Mouse (Mus musculus) kidney, adult 2 months (tissue): ENCODE measurements around the gene Kcna2. TPM values are rescaled to one million over a fixed set of nuclear protein-coding genes. Genes with fewer than 3 reads are reported as not detected.

Source experiments
- DNase-seq: peaks from one replicate; pipeline ENCODE4 v3.0.0; 2021
- H3K27ac ChIP-seq: fragments of 200-500 bp; 2 replicates; pipeline ENCODE4 v1.5.1; 2012; ENCODE audit warnings: low read depth, low read length, control low read depth, inconsistent platforms; ENCODE audit not compliant: insufficient read depth
- H3K27me3 ChIP-seq: fragments of 200-500 bp; replicated peaks from 2 replicates; pipeline ENCODE4 v1.6.1; 2012; ENCODE audit warnings: mild to moderate bottlenecking, moderate library complexity, low read length, inconsistent platforms; ENCODE audit not compliant: control insufficient read depth, insufficient read depth
- H3K36me3 ChIP-seq: fragments of 200-500 bp; 2 replicates; pipeline ENCODE4 v1.6.1; 2012; ENCODE audit warnings: mild to moderate bottlenecking, moderate library complexity, low read length, inconsistent platforms; ENCODE audit not compliant: control insufficient read depth, insufficient read depth
- H3K4me1 ChIP-seq: fragments of 200-500 bp; 2 replicates; pipeline ENCODE4 v1.6.1; 2011; ENCODE audit warnings: low read length; ENCODE audit not compliant: control insufficient read depth, insufficient read depth
- H3K4me3 ChIP-seq: fragments of 200-500 bp; 2 replicates; pipeline ENCODE4 v1.5.1; 2011; ENCODE audit warnings: mild to moderate bottlenecking, low read depth, low read length, control low read depth; ENCODE audit not compliant: insufficient read depth
- CTCF ChIP-seq: fragments of 200-500 bp; conservative IDR thresholded peaks from 2 replicates; pipeline ENCODE4 v1.5.1; 2011; ENCODE audit warnings: low read depth, mild to moderate bottlenecking, control low read depth, low read length, moderate library complexity, mixed read lengths; ENCODE audit not compliant: insufficient read depth, insufficient read length
- POLR2A ChIP-seq: fragments of 200-500 bp; IDR thresholded peaks from one replicate; pipeline ENCODE4 v1.6.1; 2011; ENCODE audit warnings: low read depth, low read length, control low read depth
- WGBS: fragments of 180-500 bp; shearing (Covaris S2); methylation state at CpG from one replicate; pipeline ENCODE4 v1.1.7; 2018; 5-methylcytosine and 5-hydroxymethylcytosine counted together
- polyA plus RNA-seq: library from polyadenylated mRNA; depleted of rRNA; stranded (reverse); fragments of >200 nt; gene quantifications from 2 replicates; pipeline ENCODE4 v1.2.3, GENCODE M21; 2012; rRNA removed

The Kcna2 gene
- polyA plus RNA-seq, 1 experiment = 0.34 TPM

GRCm38 (mm10) chr3:107150469-107150868, 49.5 kb downstream of the Kcna2 start:
- H3K27me3 ChIP-seq = no peaks in the 10 kb centered on the region
- TF ChIP-seq POLR2A (no peak), CTCF (no peak)
- no peak overlapping the region for H3K4me3 ChIP-seq
- H3K36me3 ChIP-seq = no peaks in the 10 kb centered on the region
- no peak overlapping the region for H3K27ac ChIP-seq
- no peak for DNase-seq
- H3K4me1 ChIP-seq = no peaks in the 10 kb centered on the region
- 55% methylated on average over 3 of the region's 3 CpGs for WGBS

DNA sequence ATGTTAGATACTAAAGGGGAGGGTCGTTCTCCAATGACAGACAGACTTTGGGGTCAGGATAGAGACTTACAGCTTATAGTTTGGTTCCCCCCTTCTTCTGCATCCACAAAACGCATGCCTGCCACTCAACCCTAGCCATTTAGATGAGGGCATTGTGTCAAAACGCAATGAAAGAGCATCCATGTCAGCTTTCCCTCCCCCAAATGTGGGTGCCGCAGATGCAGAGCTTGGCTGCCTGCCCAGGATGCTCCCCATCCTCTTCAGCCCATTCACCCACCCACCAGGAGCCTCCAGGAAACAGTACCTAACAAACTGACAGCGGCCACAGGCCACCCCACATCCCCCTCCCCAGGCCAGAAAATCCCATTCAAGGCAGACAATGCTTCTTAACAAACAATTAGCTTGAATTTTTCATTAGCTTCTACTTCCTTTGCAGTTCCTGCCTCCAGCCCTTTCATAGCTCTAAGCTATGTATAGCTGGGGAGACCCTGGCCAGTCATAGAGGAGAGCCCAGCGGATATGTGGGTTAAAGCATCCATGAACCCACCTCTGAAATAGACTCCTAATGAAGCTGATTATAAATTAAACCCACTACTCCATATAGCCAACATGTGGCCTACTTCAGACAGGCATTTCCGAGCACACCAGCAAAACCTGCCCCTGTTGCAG, 50.1 kb downstream of the Kcna2 start:
- Histone ChIP-seq H3K27me3 (no peaks in the 10 kb centered on the region), H3K27ac (no peak overlapping the region), H3K4me1 (no peaks in the 10 kb centered on the region), H3K4me3 (no peak overlapping the region), H3K36me3 (no peaks in the 10 kb centered on the region)
- TF ChIP-seq POLR2A (no peak), CTCF (no peak)
- WGBS = 67% methylated on average over 7 of the region's 7 CpGs
- DNase-seq = no peak

- Histone ChIP-seq H3K27ac (no peak overlapping the region), H3K27me3 (no peaks in the 10 kb centered on the region), H3K36me3 (no peaks in the 10 kb centered on the region), H3K4me1 (no peaks in the 10 kb centered on the region), H3K4me3 (no peak overlapping the region)
- DNase-seq = peak; percentile 51
- WGBS = 75% methylated on average over 11 of the region's 11 CpGs
- no peak for TF ChIP-seq CTCF
- TF ChIP-seq POLR2A = no peak
Observed at GRCm38 (mm10) chr3:107153772-107154655, 53.1 kb downstream of the Kcna2 start.

DNA sequence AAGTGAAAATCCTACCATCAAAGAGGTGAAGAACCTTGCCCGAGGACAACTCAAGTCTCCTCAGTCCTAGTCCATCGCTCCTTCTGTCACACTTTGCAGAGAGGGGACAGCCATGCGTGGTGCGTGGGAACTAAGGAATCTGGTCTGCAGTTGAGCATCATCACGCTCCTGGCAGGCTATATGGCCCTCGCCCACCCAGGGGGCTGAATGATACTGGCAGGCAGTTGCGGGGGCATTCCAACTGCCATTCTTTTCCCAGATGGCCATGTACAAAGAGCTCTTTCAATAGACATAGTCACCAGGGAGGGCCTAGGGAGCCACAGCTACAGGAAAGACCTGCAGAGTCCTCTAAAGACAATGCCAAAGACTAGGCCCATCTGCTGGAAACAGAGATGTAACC, 57.9 kb downstream of the Kcna2 start:
- H3K36me3 ChIP-seq = no peaks in the 10 kb centered on the region
- TF ChIP-seq CTCF = no peak
- TF ChIP-seq POLR2A = no peak
- no peak for DNase-seq
- H3K27me3 ChIP-seq = no peaks in the 10 kb centered on the region
- H3K27ac ChIP-seq = no peak overlapping the region
- 93% methylated on average over 7 of the region's 7 CpGs for WGBS
- no peaks in the 10 kb centered on the region for H3K4me1 ChIP-seq
- H3K4me3 ChIP-seq = no peak overlapping the region

- H3K27ac ChIP-seq = no peak overlapping the region
- WGBS = 72% methylated on average over 3 of the region's 3 CpGs
- no peak for TF ChIP-seq POLR2A
- TF ChIP-seq CTCF = no peak
Observed at GRCm38 (mm10) chr3:107159418-107159817, 58.5 kb downstream of the Kcna2 start.

GRCm38 (mm10) chr3:107159859-107160324, 58.9 kb downstream of the Kcna2 start:
- Histone ChIP-seq H3K4me3 (no peak overlapping the region), H3K4me1 (no peaks in the 10 kb centered on the region), H3K36me3 (no peaks in the 10 kb centered on the region), H3K27ac (no peak overlapping the region), H3K27me3 (no peaks in the 10 kb centered on the region)
- 5% methylated on average over 17 of the region's 17 CpGs for WGBS
- TF ChIP-seq POLR2A (no peak), CTCF (no peak)
- DNase-seq = no peak

More at GRCm38 (mm10) chr3:107159418-107159817, 58.5 kb downstream of the Kcna2 start:
- Histone ChIP-seq H3K27me3 (no peaks in the 10 kb centered on the region), H3K36me3 (no peaks in the 10 kb centered on the region), H3K4me3 (no peak overlapping the region), H3K4me1 (no peaks in the 10 kb centered on the region)
- DNase-seq = no peak

DNA sequence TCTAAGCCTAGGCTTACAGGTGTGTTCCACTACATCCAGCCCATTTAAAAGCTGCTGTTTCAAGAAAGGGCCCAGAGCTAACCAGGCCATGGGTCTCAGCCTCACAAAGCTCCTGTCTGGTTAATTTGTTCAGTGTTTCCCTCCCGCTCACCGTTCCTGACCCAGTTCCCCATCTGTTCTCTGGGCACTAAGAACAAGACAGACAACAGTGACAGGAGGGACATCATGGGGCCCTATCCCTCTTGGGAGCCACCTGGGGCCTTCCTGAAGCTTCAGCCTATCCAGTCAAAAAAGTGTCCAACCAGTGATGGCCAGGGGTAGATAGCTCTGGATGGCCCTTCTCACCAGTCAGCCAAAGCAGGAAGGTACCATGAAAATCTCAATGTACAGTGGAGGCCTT, 61.8 kb downstream of the Kcna2 start:
- WGBS = 85% methylated on average over 2 of the region's 2 CpGs
- no peak for TF ChIP-seq CTCF
- no peaks in the 10 kb centered on the region for H3K27me3 ChIP-seq

More for the DNA sequence above, 61.8 kb downstream of the Kcna2 start:
- no peak overlapping the region for H3K4me3 ChIP-seq
- no peaks in the 10 kb centered on the region for H3K36me3 ChIP-seq
- H3K4me1 ChIP-seq = no peaks in the 10 kb centered on the region
- no peak overlapping the region for H3K27ac ChIP-seq
- no peak for DNase-seq

Other genes starting within 250 kb of the Kcna2 start
- 0.49 and 1.1 TPM in 2 replicates for gene Kcna3, start 65.0 kb upstream of the Kcna2 start, polyA plus RNA-seq
- not detected in 2 replicates for gene Kcna10, start 81.9 kb downstream of the Kcna2 start, polyA plus RNA-seq
- gene Cym, start 120.6 kb downstream of the Kcna2 start, polyA plus RNA-seq = 1.9 and 2.4 TPM in 2 replicates
- gene A630076J17Rik, start 129.5 kb downstream of the Kcna2 start, polyA plus RNA-seq = not detected in 2 replicates
- 10.8 and 12.8 TPM in 2 replicates for gene Prok1, start 138.6 kb downstream of the Kcna2 start, polyA plus RNA-seq
- gene Lamtor5, start 177.7 kb downstream of the Kcna2 start, polyA plus RNA-seq = 225 and 280 TPM in 2 replicates
- 48.2 and 50.8 TPM in 2 replicates for gene Slc16a4, start 190.1 kb downstream of the Kcna2 start, polyA plus RNA-seq
- 6.2 and 6.4 TPM in 2 replicates for gene Rbm15, start 232.5 kb downstream of the Kcna2 start, polyA plus RNA-seq